Mouse (Mus musculus): ENCODE measurements around the gene Card14. TPM values are rescaled to one million over a fixed set of nuclear protein-coding genes. Genes with fewer than 3 reads are reported as not detected.

Gene Card14
- not detected for polyA plus RNA-seq (2014; fragmentation: Illumina TruSeq; extraction: RNeasy Lipid Tissue Mini Kit (QIAGEN cat#74804); ENCODE audit: low read depth, low replicate concordance)

DNA sequence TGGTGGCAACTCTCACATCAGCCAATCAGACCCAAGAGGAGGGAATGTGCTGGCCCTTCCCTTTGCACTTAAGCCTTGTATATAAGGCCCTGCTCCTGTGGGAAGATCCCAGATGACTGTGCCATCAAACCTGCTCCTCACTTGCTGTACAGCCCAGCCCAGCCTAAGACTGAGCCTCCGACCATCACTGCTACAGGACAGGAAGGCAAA lies at the start of gene Card14:
Gene Card14, plus strand, starts transcription at position 111 of the 210 bp plus-strand sequence.

DNA sequence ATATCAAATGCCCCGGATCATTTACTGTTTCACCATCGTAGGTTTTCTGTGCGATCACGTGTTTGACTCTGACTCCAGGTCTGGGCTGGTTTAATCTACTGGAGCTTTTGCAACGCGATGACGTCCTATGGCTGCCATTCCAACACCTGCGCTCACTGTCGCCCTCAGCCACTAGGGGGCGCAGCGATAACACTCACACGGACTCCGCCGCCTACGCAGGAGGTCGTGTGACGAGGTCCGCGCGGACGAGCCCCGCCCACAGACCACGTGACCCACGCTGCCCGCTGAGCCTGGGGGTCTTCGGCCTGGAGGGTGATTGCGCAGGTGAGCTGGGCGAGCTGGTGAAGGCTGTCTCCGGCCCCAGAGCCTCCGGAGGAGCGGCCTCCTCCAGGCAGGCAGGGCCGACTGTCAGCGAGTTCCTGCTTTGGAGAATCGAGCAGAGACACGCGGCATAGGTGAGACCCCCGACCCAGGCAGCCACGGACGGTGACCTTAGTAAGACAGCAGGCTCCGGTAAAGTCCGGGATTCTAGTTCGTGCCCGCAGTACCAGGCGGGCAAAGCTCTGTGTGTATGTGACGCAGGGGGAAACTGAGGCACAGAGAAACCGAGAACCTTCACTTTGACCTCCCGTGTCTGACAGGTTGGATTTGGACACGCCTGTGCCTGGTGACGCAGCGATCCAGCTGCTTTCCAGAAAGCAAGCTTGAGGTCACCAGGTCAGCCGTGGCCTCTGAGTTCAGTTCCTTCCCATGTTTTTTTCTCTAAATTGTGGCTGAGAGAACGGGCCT lies 39.6 kb upstream of the Card14 start, which contains the start of gene Gaa:
Gene Gaa, plus strand, starts transcription at position 120 of the 789 bp plus-strand sequence.

DNA sequence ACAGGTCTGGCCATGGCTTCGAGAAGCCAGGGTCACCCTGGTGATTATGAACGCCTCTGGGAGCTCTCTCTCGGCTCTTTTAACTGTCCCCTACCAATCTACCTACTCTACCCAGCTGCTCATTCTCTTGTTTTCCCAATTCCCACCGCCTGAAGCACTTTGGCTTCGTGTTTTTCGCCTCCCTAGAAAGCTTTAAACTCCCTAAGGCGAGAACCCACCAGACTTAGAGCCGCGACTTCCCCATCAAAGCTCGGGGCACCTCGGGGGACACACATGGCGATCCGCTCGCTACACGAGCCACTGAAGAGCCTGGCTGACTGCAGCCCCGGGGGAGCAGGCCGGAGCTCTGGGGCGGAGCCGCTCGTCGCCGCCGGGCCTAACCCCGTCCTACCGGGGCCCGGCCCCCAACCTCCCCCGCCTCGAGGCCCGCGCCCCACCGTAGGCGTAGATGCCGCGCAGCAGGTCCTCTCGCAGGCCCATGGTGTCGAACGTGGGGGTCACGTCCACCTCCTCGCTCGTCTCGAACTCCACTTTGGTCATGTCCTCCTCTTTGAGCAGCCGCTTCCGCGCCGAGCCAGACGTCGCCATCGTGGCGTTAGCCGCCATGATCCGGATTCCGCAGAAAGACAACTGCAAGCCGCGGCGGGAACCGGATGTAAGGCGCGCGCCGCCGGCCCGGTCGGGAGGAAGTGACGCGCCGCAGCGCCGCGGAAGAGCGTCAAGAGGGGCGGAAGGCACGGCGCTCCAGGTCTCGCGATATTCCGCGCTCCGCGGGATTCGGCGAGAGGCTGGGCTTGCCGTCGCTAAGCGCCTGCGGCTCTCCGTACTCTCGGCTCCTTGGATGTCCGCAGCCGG lies 8.0 kb upstream of the Card14 start, which contains the start of gene Eif4a3:
Gene Eif4a3, minus strand, starts transcription at position 699 of the 855 bp plus-strand sequence.

DNA sequence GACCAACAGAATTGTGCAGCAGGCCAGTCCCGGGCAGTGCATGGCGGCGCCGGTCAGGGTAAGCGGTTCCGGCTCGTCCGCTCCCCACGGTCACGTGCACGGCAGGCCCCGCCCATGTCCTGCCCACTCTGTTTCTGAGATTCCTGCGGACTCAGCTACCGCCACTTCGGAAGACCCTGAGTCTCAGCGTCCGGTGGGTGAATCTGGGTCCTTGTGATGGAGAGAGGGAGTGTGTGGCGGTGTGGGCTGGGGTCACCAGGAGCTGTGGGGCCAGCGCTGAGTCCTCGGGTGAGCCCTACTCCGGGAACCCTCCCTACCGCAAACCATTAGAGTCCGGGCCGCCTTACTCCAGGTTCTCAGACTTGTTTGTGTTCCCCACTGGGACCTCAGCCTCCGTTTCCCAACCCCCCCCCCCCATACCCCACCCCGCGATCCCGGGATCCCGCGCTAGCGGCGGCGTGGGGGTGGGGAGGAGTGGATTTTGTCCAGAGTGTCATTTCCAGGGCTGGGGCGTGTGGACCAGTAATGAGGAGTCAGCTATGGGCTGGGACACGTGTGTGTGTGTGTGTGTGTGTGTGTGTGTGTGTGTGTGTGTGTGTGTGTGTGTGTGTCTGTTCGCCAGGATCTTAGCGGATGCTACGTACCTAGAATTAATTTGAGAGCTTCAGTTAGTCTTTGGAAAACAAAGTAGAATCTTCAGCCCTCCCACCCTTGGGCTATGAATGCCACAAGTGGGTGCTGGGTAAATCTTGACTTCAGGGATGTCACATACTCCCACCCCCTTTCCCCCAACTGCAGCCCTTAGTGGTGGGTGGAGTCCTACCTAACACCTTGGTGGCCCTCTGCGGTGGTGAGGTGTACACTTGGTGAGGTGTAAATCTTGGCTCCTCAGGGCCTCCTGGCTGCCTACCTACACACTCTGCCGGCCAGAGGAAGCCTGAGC lies 48.1 kb downstream of the Card14 start, which contains the start of the genes Sgsh and Slc26a11:
Gene Sgsh, minus strand, starts transcription at position 94 of the 943 bp plus-strand sequence.
Gene Slc26a11, plus strand, starts transcription at position 115 of the 943 bp plus-strand sequence.

DNA sequence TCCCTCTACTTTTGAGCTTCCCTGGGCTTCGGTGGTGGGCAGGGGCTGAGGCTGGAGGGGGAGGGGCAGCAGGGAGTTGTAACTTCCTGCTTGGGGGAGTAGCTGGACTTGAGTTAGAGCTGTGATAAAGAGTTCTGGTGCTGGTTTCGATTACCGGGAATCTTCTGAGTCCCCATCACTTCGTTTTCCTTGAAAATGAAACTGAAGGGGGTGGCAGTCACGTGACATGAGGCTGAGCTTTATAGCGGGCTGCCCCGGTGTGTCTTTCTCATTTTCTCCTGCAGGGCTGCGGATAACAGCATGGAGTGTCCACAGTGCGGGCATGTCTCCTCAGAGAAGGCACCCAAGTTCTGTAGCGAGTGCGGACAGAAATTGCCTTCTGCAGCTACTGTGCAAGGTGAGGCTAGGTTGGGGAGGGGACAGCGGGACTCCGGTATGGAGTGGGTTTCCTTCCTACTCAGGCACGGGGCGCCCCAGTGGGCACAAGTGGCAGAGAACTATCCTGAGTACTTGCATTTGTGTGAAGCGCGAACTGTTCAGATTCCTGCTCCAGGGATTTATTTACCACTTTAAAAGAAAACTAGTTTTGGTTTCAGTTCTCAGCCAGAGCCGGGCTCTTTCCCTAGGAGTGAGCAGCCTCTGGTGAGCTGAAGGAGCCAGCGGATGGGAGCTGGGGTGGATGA lies 85.4 kb downstream of the Card14 start, which contains the start of gene Rnf213:
Gene Rnf213, plus strand, starts transcription at position 301 of the 683 bp plus-strand sequence.

Other genes with a start within 250 kb of the Card14 start
- 1.4 TPM for gene Cbx4, start 221.5 kb upstream of the Card14 start, polyA plus RNA-seq (2014; fragmentation: Illumina TruSeq; extraction: RNeasy Lipid Tissue Mini Kit (QIAGEN cat#74804); ENCODE audit: low read depth, low replicate concordance)
- 0.25 TPM for gene Tbc1d16, start 79.3 kb upstream of the Card14 start, polyA plus RNA-seq (2014; fragmentation: Illumina TruSeq; extraction: RNeasy Lipid Tissue Mini Kit (QIAGEN cat#74804); ENCODE audit: low read depth, low replicate concordance)
- gene Ccdc40, start 79.2 kb upstream of the Card14 start, polyA plus RNA-seq (2014; fragmentation: Illumina TruSeq; extraction: RNeasy Lipid Tissue Mini Kit (QIAGEN cat#74804); ENCODE audit: low read depth, low replicate concordance) = 23.2 TPM
- 0.42 TPM for gene Gaa, start 39.9 kb upstream of the Card14 start, polyA plus RNA-seq (2014; fragmentation: Illumina TruSeq; extraction: RNeasy Lipid Tissue Mini Kit (QIAGEN cat#74804); ENCODE audit: low read depth, low replicate concordance)
- gene Eif4a3, start 7.7 kb upstream of the Card14 start, polyA plus RNA-seq (2014; fragmentation: Illumina TruSeq; extraction: RNeasy Lipid Tissue Mini Kit (QIAGEN cat#74804); ENCODE audit: low read depth, low replicate concordance) = 62.1 TPM
- gene Sgsh, start 47.8 kb downstream of the Card14 start, polyA plus RNA-seq (2014; fragmentation: Illumina TruSeq; extraction: RNeasy Lipid Tissue Mini Kit (QIAGEN cat#74804); ENCODE audit: low read depth, low replicate concordance) = 1.6 TPM
- gene Slc26a11, start 47.8 kb downstream of the Card14 start, polyA plus RNA-seq (2014; fragmentation: Illumina TruSeq; extraction: RNeasy Lipid Tissue Mini Kit (QIAGEN cat#74804); ENCODE audit: low read depth, low replicate concordance) = 1.1 TPM
- gene Rnf213, start 85.3 kb downstream of the Card14 start, polyA plus RNA-seq (2014; fragmentation: Illumina TruSeq; extraction: RNeasy Lipid Tissue Mini Kit (QIAGEN cat#74804); ENCODE audit: low read depth, low replicate concordance) = 7.4 TPM
- gene Endov, start 183.6 kb downstream of the Card14 start, polyA plus RNA-seq (2014; fragmentation: Illumina TruSeq; extraction: RNeasy Lipid Tissue Mini Kit (QIAGEN cat#74804); ENCODE audit: low read depth, low replicate concordance) = 0.43 TPM
- gene Nptx1, start 240.0 kb downstream of the Card14 start, polyA plus RNA-seq (2014; fragmentation: Illumina TruSeq; extraction: RNeasy Lipid Tissue Mini Kit (QIAGEN cat#74804); ENCODE audit: low read depth, low replicate concordance) = 0.07 TPM

All from testis, adult 10 weeks (tissue).